Mouse (Mus musculus) stomach, embryonic 14.5 days (tissue): ENCODE results near the gene Stim1. TPM values are rescaled to one million over a fixed set of nuclear protein-coding genes. Genes with fewer than 3 reads are reported as not detected.

Experiments used
- ATAC-seq: fragments of 200-750 bp; cut with Nextera tagmentation; 2 replicates; pipeline ENCODE4 v1.8.0; 2017; ENCODE audit warnings: low read depth, moderate TSS enrichment; ENCODE audit not compliant: insufficient number of reproducible peaks, insufficient read depth, low FRiP score
- H3K27ac ChIP-seq: fragments of 300-500 bp; sonication (generic); 2 replicates; pipeline ENCODE4 v1.5.1; 2014; ENCODE audit warnings: mild to moderate bottlenecking, low read length, moderate library complexity, mixed read lengths
- H3K27me3 ChIP-seq: fragments of 300-500 bp; sonication (generic); 2 replicates; pipeline ENCODE4 v1.6.1; 2014; ENCODE audit warnings: low read length, control low read depth, mixed read lengths; ENCODE audit not compliant: control insufficient read depth, insufficient read depth
- H3K36me3 ChIP-seq: fragments of 300-500 bp; sonication (generic); 2 replicates; pipeline ENCODE4 v1.6.1; 2014; ENCODE audit warnings: mild to moderate bottlenecking, control low read depth, low read length, moderate library complexity, mixed read lengths; ENCODE audit not compliant: control insufficient read depth, insufficient read depth
- H3K4me1 ChIP-seq: fragments of 300-500 bp; sonication (generic); 2 replicates; pipeline ENCODE4 v1.6.1; 2014; ENCODE audit warnings: low read length, control low read depth, mixed read lengths; ENCODE audit not compliant: control insufficient read depth, insufficient read depth
- H3K4me2 ChIP-seq: fragments of 300-500 bp; sonication (generic); replicated peaks from 2 replicates; pipeline ENCODE4 v1.6.1; 2014; ENCODE audit warnings: low read depth, low read length, control low read depth
- H3K4me3 ChIP-seq: fragments of 300-500 bp; sonication (generic); 2 replicates; pipeline ENCODE4 v1.5.1; 2014; ENCODE audit warnings: low read depth, low read length, control low read depth
- H3K9ac ChIP-seq: fragments of 300-500 bp; sonication (generic); replicated peaks from 2 replicates; pipeline ENCODE4 v1.6.1; 2014; ENCODE audit warnings: low read depth, mild to moderate bottlenecking, control low read depth, low read length, moderate library complexity, mixed read lengths
- H3K9me3 ChIP-seq: fragments of 300-500 bp; sonication (generic); 2 replicates; pipeline ENCODE4 v1.6.1; 2016; ENCODE audit warnings: low read depth, low read length, control low read depth; ENCODE audit not compliant: control insufficient read depth
- WGBS: fragments of 180-500 bp; shearing (Covaris S2); extraction: QIAGEN DNeasy Blood & Tissue Kit; methylation state at CpG from one replicate; pipeline ENCODE4 v1.1.7; 2014; 5-methylcytosine and 5-hydroxymethylcytosine counted together
- polyA plus RNA-seq: library from polyadenylated mRNA; unstranded; fragments of >200 nt; fragmentation: Nextera tagmentation; extraction: Ambion mirVana; gene quantifications from 2 replicates; pipeline ENCODE4 v1.2.1, GENCODE M21; 2014

The Stim1 gene
- polyA plus RNA-seq, 1 experiment from 2014 or later: 24.9 TPM

DNA sequence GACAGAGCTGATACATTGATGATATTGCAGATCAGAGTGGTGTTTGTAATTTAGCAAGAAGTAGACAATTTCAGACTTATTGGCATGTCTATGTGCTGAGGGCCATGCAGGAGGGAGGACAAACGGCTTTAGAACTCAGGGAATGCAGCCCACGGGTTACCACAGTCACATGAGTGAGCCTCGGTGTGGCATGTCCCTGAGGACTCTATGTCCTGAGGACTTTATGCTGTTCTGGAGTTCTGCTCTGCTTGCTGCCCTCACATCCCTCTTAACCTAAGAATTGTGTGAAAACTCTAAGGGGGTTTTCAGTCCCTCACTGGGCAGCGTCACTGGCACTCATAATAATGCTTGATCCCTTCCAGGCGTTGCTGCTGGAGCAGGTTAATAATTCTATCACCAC is 205.1 kb downstream of the Stim1 start:
- no peak overlapping the region for H3K4me2 ChIP-seq
- no peak overlapping the region for H3K9ac ChIP-seq
- ATAC-seq: no peak
- peaks cover 15% of the 10 kb centered on the region for H3K36me3 ChIP-seq
- H3K27ac ChIP-seq: no peak overlapping the region
- no peaks in the 10 kb centered on the region for H3K27me3 ChIP-seq
- WGBS: 49% methylated on average over 5 of the region's 5 CpGs
- no peaks in the 10 kb centered on the region for H3K9me3 ChIP-seq
- no peaks in the 10 kb centered on the region for H3K4me1 ChIP-seq
- H3K4me3 ChIP-seq: no peak overlapping the region

DNA sequence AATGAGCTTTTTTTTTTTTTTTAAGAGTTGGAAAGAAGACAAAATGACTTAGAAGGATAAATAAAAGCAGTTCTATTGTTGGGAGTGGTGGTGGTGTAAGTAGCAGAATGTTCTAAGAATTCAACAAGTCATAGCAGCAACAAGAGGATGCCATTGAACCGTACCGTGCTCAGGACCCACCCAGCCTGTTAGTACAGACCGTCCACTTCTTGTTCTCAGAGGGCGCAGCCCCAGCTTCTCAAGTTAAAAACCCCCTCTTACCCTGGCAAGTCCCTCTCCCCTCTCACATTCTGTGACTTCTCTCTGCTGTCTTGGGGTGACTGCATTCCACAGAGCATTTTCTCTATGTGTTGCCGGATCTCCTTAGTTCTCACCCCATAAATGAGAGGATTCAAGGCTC is 209.0 kb downstream of the Stim1 start:
- no peak for ATAC-seq
- Histone ChIP-seq H3K9ac (no peak overlapping the region), H3K4me2 (no peak overlapping the region), H3K27ac (no peak overlapping the region), H3K4me3 (no peak overlapping the region), H3K4me1 (no peaks in the 10 kb centered on the region), H3K9me3 (no peaks in the 10 kb centered on the region), H3K27me3 (no peaks in the 10 kb centered on the region), H3K36me3 (no peaks in the 10 kb centered on the region)
- WGBS: 91% methylated on average over 5 of the region's 5 CpGs

DNA sequence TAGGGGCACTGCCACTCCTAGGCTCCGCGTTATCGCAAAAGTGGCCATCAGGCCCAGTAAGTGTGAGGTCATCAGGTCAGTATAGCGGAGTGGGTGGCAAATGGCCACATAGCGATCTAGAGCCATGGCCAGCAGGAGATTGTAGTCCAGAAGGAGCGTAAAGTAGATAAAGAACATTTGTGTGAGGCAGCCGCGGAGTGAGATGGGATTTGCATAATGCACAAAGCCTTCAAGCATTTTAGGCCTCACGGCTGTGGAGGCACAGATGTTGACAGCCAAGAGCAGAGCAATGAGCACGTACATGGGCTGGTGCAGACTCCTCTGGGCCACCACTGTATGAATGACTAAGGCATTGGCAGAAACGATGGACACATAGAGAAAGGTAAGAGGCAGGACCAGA is 209.8 kb downstream of the Stim1 start:
- no peak for ATAC-seq
- WGBS: 80% methylated on average over 11 of the region's 11 CpGs
- no peak overlapping the region for H3K9ac ChIP-seq

DNA sequence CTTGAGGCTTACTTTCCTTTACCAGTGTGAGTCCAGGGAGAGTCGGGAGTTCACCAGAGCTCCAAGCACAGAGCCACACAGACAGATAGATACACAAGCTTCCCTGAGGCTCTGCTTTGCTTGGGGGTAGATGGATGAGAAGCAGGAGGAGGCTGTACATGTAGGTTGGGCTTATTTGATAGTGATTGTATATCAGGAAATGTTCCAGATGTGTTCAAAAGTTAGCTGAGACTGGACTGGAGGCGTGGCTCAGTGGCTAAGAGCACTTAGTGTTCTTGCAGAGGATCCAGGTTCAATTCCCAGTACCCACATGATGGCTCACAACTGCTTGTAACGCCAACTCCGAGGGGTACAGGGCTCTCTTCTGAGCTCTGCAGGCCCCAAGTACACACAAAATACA is 210.8 kb downstream of the Stim1 start:
- H3K4me1 ChIP-seq: no peaks in the 10 kb centered on the region
- WGBS: 87% methylated on average over 4 of the region's 4 CpGs

More for the DNA sequence above, 209.8 kb downstream of the Stim1 start:
- Histone ChIP-seq H3K36me3 (no peaks in the 10 kb centered on the region), H3K4me2 (no peak overlapping the region), H3K9me3 (no peaks in the 10 kb centered on the region), H3K4me3 (no peak overlapping the region), H3K27ac (no peak overlapping the region), H3K27me3 (no peaks in the 10 kb centered on the region), H3K4me1 (no peaks in the 10 kb centered on the region)

GRCm38 (mm10) chr7:102478926-102479325 is 211.3 kb downstream of the Stim1 start:
- no peaks in the 10 kb centered on the region for H3K4me1 ChIP-seq
- no peak overlapping the region for H3K4me2 ChIP-seq
- no peaks in the 10 kb centered on the region for H3K36me3 ChIP-seq
- no peak overlapping the region for H3K4me3 ChIP-seq
- H3K27me3 ChIP-seq: no peaks in the 10 kb centered on the region
- 71% methylated on average over 3 of the region's 3 CpGs for WGBS
- no peak overlapping the region for H3K9ac ChIP-seq
- no peak for ATAC-seq
- no peaks in the 10 kb centered on the region for H3K9me3 ChIP-seq
- H3K27ac ChIP-seq: no peak overlapping the region

More for the DNA sequence above, 210.8 kb downstream of the Stim1 start:
- no peak for ATAC-seq
- Histone ChIP-seq H3K27ac (no peak overlapping the region), H3K4me2 (no peak overlapping the region), H3K4me3 (no peak overlapping the region), H3K36me3 (no peaks in the 10 kb centered on the region), H3K27me3 (no peaks in the 10 kb centered on the region), H3K9me3 (no peaks in the 10 kb centered on the region), H3K9ac (no peak overlapping the region)

GRCm38 (mm10) chr7:102479368-102480078 is 211.9 kb downstream of the Stim1 start:
- ATAC-seq: no peak
- WGBS: 73% methylated on average over 5 of the region's 5 CpGs

GRCm38 (mm10) chr7:102480821-102481220 is 213.2 kb downstream of the Stim1 start:
- WGBS: 58% methylated on average over 4 of the region's 4 CpGs
- Histone ChIP-seq H3K36me3 (no peaks in the 10 kb centered on the region), H3K4me1 (no peaks in the 10 kb centered on the region), H3K27ac (no peak overlapping the region), H3K9me3 (no peaks in the 10 kb centered on the region), H3K27me3 (no peaks in the 10 kb centered on the region), H3K4me2 (no peak overlapping the region), H3K9ac (no peak overlapping the region), H3K4me3 (no peak overlapping the region)
- ATAC-seq: no peak

More at GRCm38 (mm10) chr7:102479368-102480078, 211.9 kb downstream of the Stim1 start:
- no peak overlapping the region for H3K9ac ChIP-seq
- no peaks in the 10 kb centered on the region for H3K4me1 ChIP-seq
- H3K27me3 ChIP-seq: no peaks in the 10 kb centered on the region
- H3K27ac ChIP-seq: no peak overlapping the region
- no peak overlapping the region for H3K4me3 ChIP-seq
- no peak overlapping the region for H3K4me2 ChIP-seq
- no peaks in the 10 kb centered on the region for H3K36me3 ChIP-seq
- no peaks in the 10 kb centered on the region for H3K9me3 ChIP-seq

- Histone ChIP-seq H3K4me1 (no peaks in the 10 kb centered on the region), H3K4me2 (no peak within 1 kb of the TSS), H3K9ac (no peak within 1 kb of the TSS), H3K27ac (no peak within 1 kb of the TSS), H3K9me3 (no peaks in the 10 kb centered on the region), H3K36me3 (no peaks in the 10 kb centered on the region), H3K4me3 (no peak within 1 kb of the TSS), H3K27me3 (no peaks in the 10 kb centered on the region)
- 95% methylated on average over 4 of the region's 4 CpGs for whole genome bisulfite sequencing
- ATAC-seq: no peak
These were observed 214.0 kb downstream of the Stim1 start, which contains the start of gene Olfr543 for GRCm38 (mm10) chr7:102481579-102481978. Olfr543 (minus strand) TSS chr7:102481679.

DNA sequence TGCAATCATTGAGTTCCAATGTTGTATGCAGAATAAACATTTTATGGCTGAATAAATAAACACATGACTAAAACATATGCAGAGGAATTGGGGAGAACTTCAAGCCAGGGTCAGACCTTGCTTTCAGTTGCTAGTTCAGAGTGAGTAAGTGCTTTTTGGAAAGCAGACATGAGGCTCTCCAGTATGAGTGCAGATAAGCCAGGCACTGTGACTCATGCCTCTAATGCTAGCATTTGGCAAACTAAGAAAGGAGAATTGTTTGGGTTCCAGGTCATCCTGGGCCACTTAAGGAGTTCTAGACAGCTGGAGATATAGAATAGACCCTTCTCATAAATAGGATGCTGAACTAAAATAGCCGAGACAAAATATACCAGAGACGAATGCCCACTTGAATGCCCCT is 216.1 kb downstream of the Stim1 start:
- no peak overlapping the region for H3K9ac ChIP-seq
- H3K36me3 ChIP-seq: no peaks in the 10 kb centered on the region
- no peak overlapping the region for H3K27ac ChIP-seq
- 79% methylated on average over 2 of the region's 2 CpGs for WGBS
- no peaks in the 10 kb centered on the region for H3K4me1 ChIP-seq
- no peak for ATAC-seq
- H3K4me2 ChIP-seq: no peak overlapping the region
- H3K27me3 ChIP-seq: no peaks in the 10 kb centered on the region
- H3K9me3 ChIP-seq: no peaks in the 10 kb centered on the region
- H3K4me3 ChIP-seq: no peak overlapping the region
